Comparison of ENCODE assay signal across 8 mouse cellular contexts in the genomic region with DNA sequence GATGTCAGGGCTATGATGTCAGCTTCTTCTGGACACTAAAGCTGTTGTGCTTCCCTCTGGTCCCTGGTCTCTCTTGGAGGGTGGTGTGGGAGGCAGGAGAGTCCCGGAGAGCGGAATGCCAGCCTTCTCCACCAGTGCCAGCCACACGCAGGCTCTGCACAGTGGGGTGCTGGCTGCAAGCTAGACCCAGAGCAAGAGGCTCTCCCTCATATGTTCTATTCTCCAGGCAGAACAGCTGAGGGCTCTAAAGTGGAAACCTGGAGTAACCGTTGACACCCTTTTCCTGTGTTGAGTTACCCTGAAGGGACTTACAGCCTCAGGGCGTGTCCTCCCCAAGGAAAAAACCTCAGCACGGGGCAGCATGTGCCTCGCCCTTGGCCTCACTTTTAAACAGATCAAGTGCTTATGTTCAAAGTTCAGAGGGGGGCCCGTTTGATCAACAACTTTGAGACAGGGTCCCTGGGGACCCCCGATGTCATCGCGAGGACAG. TPM values are rescaled to one million over a fixed set of nuclear protein-coding genes. Genes with fewer than 3 reads are reported as not detected.
DNase-seq lines count a peak whose midpoint lies in the region; ATAC-seq and TF ChIP-seq lines count a peak whose summit lies in the region.

No protein-coding gene starts in this region.

- H3K27me3 ChIP-seq in heart, embryonic 10.5 days (ENCODE audit: insufficient read depth, poor library complexity, severe bottlenecking), result no peaks in the 10 kb centered on the region
- peaks cover 49% of the 10 kb centered on the region for H3K27me3 ChIP-seq in E14TG2a.4 (ENCODE audit: insufficient read depth, low read length)
- no peaks in the 10 kb centered on the region for H3K27me3 ChIP-seq in forebrain, embryonic 11.5 days (ENCODE audit: control insufficient read depth, insufficient read depth, low read length)
- H3K27me3 ChIP-seq in liver, embryonic 11.5 days (replicated peaks; ENCODE audit: control insufficient read depth, insufficient read depth, low read length), result no peaks in the 10 kb centered on the region

- TF ChIP-seq CTCF in E14TG2a.4 (conservative IDR thresholded peaks at IDR 0.05; ENCODE audit: low read length), result no peak

- peak overlapping the region; percentile 88 for H3K27ac ChIP-seq in heart, embryonic 10.5 days
- no peak overlapping the region for H3K27ac ChIP-seq in forebrain, embryonic 11.5 days (ENCODE audit: low read depth, low read length)
- H3K27ac ChIP-seq in liver, embryonic 11.5 days (ENCODE audit: low read depth, low read length), result peak overlapping the region; percentile 77; the same call in 1 of the 2 replicates

- H3K4me1 ChIP-seq in heart, embryonic 10.5 days, result peaks cover 63% of the 10 kb centered on the region
- H3K4me1 ChIP-seq in E14TG2a.4 (replicated peaks; ENCODE audit: low read depth, low read length), result peaks cover 43% of the 10 kb centered on the region
- peaks cover 11% of the 10 kb centered on the region for H3K4me1 ChIP-seq in forebrain, embryonic 11.5 days (replicated peaks; ENCODE audit: control insufficient read depth, insufficient read depth, low read length)
- peaks cover 45% of the 10 kb centered on the region for H3K4me1 ChIP-seq in liver, embryonic 11.5 days (replicated peaks; ENCODE audit: control insufficient read depth, insufficient read depth, low read length)

- no peaks in the 10 kb centered on the region for H3K36me3 ChIP-seq in heart, embryonic 10.5 days
- no peaks in the 10 kb centered on the region for H3K36me3 ChIP-seq in E14TG2a.4 (ENCODE audit: insufficient read depth, low read length)
- H3K36me3 ChIP-seq in forebrain, embryonic 11.5 days (ENCODE audit: control insufficient read depth, insufficient read depth, low read length), result no peaks in the 10 kb centered on the region
- no peaks in the 10 kb centered on the region for H3K36me3 ChIP-seq in liver, embryonic 11.5 days (ENCODE audit: control insufficient read depth, insufficient read depth, low read length)

- H3K4me3 ChIP-seq in heart, embryonic 10.5 days, result peak overlapping the region; percentile 79
- peak overlapping the region; percentile 48 for H3K4me3 ChIP-seq in E14TG2a.4 (replicated peaks; ENCODE audit: low read length)
- H3K4me3 ChIP-seq in forebrain, embryonic 11.5 days (ENCODE audit: low read depth, low read length), result peak overlapping the region; percentile 72; the same call in 1 of the 2 replicates
- peak overlapping the region; percentile 88 for H3K4me3 ChIP-seq in liver, embryonic 11.5 days (ENCODE audit: low read depth, low read length)

- 17% methylated on average over 11 of the region's 11 CpGs for WGBS in heart, embryonic 10.5 days
- WGBS in forebrain, embryonic 11.5 days, result 13% methylated on average over 11 of the region's 11 CpGs
- WGBS in liver, embryonic 11.5 days, result 24% methylated on average over 11 of the region's 11 CpGs

- H3K9me3 ChIP-seq in heart, embryonic 10.5 days, result no peaks in the 10 kb centered on the region; the same call in 1 of the 2 replicates
- no peaks in the 10 kb centered on the region for H3K9me3 ChIP-seq in E14TG2a.4 (ENCODE audit: low read length)
- no peaks in the 10 kb centered on the region for H3K9me3 ChIP-seq in forebrain, embryonic 11.5 days (ENCODE audit: control insufficient read depth, low read length)
- H3K9me3 ChIP-seq in liver, embryonic 11.5 days (ENCODE audit: control insufficient read depth, low read length), result no peaks in the 10 kb centered on the region

- no peak for DNase-seq in heart, embryonic 10.5 days (ENCODE audit: low spot score)
- DNase-seq in heart, postnatal 10 days, result no peak
- no peak for DNase-seq in forebrain, embryonic 11.5 days (ENCODE audit: low spot score)
- DNase-seq in liver, embryonic 11.5 days (ENCODE audit: low spot score), result no peak
- DNase-seq in right cerebral cortex, postnatal 25 days, result no peak
- no peak for DNase-seq in thymus, adult 18-20 months
- no peak for DNase-seq in gastrocnemius, adult 8-10 months (ENCODE audit: low spot score in 2 of 2)

- intact Hi-C loops in heart, postnatal 10 days (cut with DNase I), result no loop called here

- peak overlapping the region; percentile 100; the same call in 1 of the 2 replicates for H3K4me2 ChIP-seq in forebrain, embryonic 11.5 days (ENCODE audit: low read depth, low read length, severe bottlenecking)
- peak overlapping the region; percentile 99 for H3K4me2 ChIP-seq in liver, embryonic 11.5 days

- H3K9ac ChIP-seq in forebrain, embryonic 11.5 days (ENCODE audit: low read length), result peak overlapping the region; percentile 39
- peak overlapping the region; percentile 80 for H3K9ac ChIP-seq in liver, embryonic 11.5 days (ENCODE audit: low read depth, low read length)

- peak; percentile 32; the same call in 1 of the 2 replicates for ATAC-seq in forebrain, embryonic 11.5 days (replicated peaks; ENCODE audit: low FRiP score)
- ATAC-seq in liver, embryonic 11.5 days (replicated peaks; ENCODE audit: low FRiP score), result peak; percentile 27

RNA-seq across cellular contexts. Expression of gene Ninj1, which starts 0.4 kb away (rescaled TPM):
- 51.3 and 55.3 TPM in 2 replicates for polyA plus RNA-seq in heart, embryonic 10.5 days (2016; fragmentation: Nextera tagmentation; extraction: Ambion mirVana)
- total RNA-seq in heart, postnatal 10 days (2021), result 10 to 100 TPM; 45.2 to 88.0 TPM
- 19.6 and 23.8 TPM in 2 replicates for polyA plus RNA-seq in forebrain, embryonic 11.5 days (2014; fragmentation: Nextera tagmentation; extraction: Ambion mirVana)
- polyA plus RNA-seq in liver, embryonic 11.5 days (2014; fragmentation: Nextera tagmentation; extraction: Ambion mirVana), result 54.2 and 59.8 TPM in 2 replicates
- 10 to 100 TPM; 15.4 to 22.5 (median 19.0) TPM for total RNA-seq in gastrocnemius, adult 8-10 months (2022)

RNA-seq across cellular contexts. Expression of gene Card19, which starts 29.0 kb away (rescaled TPM):
- 52.7 and 64.6 TPM in 2 replicates for polyA plus RNA-seq in heart, embryonic 10.5 days (2016; fragmentation: Nextera tagmentation; extraction: Ambion mirVana)
- 100 to 1,000 TPM; 112 to 117 TPM for total RNA-seq in heart, postnatal 10 days (2021)
- polyA plus RNA-seq in forebrain, embryonic 11.5 days (2014; fragmentation: Nextera tagmentation; extraction: Ambion mirVana), result 18.9 and 19.6 TPM in 2 replicates
- 23.1 and 26.2 TPM in 2 replicates for polyA plus RNA-seq in liver, embryonic 11.5 days (2014; fragmentation: Nextera tagmentation; extraction: Ambion mirVana)
- total RNA-seq in gastrocnemius, adult 8-10 months (2022), result 100 to 1,000 TPM; 121 to 134 (median 131) TPM

RNA-seq across cellular contexts. Expression of gene Wnk2, which starts 39.0 kb away (rescaled TPM):
- 0.89 TPM in 2 replicates for polyA plus RNA-seq in heart, embryonic 10.5 days (2016; fragmentation: Nextera tagmentation; extraction: Ambion mirVana)
- 10 to 100 TPM; 26.9 to 27.6 TPM for total RNA-seq in heart, postnatal 10 days (2021)
- polyA plus RNA-seq in forebrain, embryonic 11.5 days (2014; fragmentation: Nextera tagmentation; extraction: Ambion mirVana), result 10.3 and 10.7 TPM in 2 replicates
- polyA plus RNA-seq in liver, embryonic 11.5 days (2014; fragmentation: Nextera tagmentation; extraction: Ambion mirVana), result 0.34 and 0.45 TPM in 2 replicates
- total RNA-seq in gastrocnemius, adult 8-10 months (2022), result 10 to 100 TPM; 81.6 to 86.2 (median 81.9) TPM
